Mouse (Mus musculus): ENCODE measurements at regions not wholly inside any gene's neighbourhood (a gene's known extent, or its start where the extent isn't known, plus 50 kb on each side); places are given as distances from the start of the nearest gene placed in this dataset.

DNA sequence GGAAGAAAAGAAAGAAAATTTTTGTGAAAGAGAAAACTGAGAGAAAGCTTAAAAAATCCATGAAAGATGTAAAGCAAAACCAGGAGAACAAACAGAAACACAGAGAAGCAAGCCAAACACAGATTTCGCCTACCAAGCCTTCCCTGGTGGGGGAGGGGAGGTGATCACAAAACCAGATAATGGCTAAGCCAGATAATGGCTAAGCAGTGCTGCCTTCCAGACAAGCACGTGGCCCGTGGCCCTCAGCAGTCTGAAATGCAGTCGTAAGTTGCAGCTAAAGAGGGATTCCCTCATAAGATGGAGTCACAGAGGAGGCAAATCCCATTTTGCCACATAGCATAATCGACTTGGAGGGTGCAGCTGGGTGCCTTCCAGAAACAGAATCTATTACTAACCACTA is 179.0 kb upstream of the Car8 start:
- Histone ChIP-seq H3K9me3 (no peaks in the 10 kb centered on the region), H3K36me3 (no peaks in the 10 kb centered on the region), H3K9ac (no peak overlapping the region), H3K4me1 (peaks cover 8% of the 10 kb centered on the region; the same call in 1 of the 2 replicates), H3K4me3 (no peak overlapping the region), H3K27ac (replicated peaks) (no peak overlapping the region), H3K4me2 (no peak overlapping the region), H3K27me3 (replicated peaks) (no peaks in the 10 kb centered on the region)
- ATAC-seq (ENCODE audit: extremely low read depth, insufficient number of reproducible peaks, low FRiP score, low TSS enrichment) = no peak
- 31% methylated on average over 5 of the region's 5 CpGs for WGBS

DNA sequence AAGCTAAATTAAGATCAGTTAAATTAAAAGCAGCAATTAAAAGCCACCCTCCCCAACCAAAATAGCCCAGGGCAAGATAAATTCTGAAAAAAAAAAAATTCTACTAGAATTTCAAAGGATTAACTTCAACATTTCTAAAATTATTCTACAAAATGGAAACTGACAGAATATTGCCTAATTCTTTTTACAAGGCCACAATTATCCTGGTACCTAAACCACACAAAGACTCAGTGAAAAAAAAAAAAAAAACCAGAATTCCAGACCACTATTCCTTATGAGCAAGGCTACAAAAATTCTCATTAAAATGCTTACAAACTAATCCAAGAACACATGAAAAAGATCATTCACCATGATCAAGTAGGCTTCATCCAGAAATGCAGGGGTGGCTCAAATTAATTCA is 174.5 kb upstream of the Car8 start:
- no peak for ATAC-seq (ENCODE audit: extremely low read depth, insufficient number of reproducible peaks, low FRiP score, low TSS enrichment)
- Histone ChIP-seq H3K9ac (no peak overlapping the region), H3K4me1 (peaks cover 5% of the 10 kb centered on the region; the same call in 1 of the 2 replicates), H3K36me3 (no peaks in the 10 kb centered on the region), H3K4me2 (no peak overlapping the region), H3K9me3 (no peaks in the 10 kb centered on the region), H3K4me3 (no peak overlapping the region), H3K27ac (replicated peaks) (no peak overlapping the region), H3K27me3 (replicated peaks) (no peaks in the 10 kb centered on the region)

DNA sequence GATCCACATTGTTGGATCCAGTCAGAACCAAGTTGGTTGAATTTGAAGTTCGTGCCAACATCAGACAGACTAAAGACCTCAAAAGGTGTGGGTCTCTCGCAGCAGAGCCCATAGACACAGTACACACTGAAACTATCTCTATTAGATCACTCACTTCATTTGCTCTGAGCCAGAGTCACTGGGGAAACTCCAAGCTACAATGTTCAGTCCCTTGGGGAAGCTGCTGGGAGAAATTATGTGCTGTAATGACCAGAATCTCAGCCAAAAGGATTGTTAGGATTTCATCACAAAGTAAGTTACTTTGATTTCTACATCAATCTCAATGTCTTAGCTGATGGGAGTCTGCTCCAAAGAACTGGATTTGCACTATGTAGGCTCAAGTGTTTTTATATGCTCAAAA is 161.2 kb upstream of the Car8 start:
- H3K4me1 ChIP-seq = no peaks in the 10 kb centered on the region
- no peak overlapping the region for H3K9ac ChIP-seq
- H3K36me3 ChIP-seq = no peaks in the 10 kb centered on the region
- H3K4me3 ChIP-seq = no peak overlapping the region
- ATAC-seq (ENCODE audit: extremely low read depth, insufficient number of reproducible peaks, low FRiP score, low TSS enrichment) = no peak
- H3K27me3 ChIP-seq (replicated peaks) = no peaks in the 10 kb centered on the region
- no peak overlapping the region for H3K4me2 ChIP-seq
- H3K9me3 ChIP-seq = no peaks in the 10 kb centered on the region
- WGBS = 73% methylated on average over 2 of the region's 2 CpGs
- H3K27ac ChIP-seq (replicated peaks) = no peak overlapping the region

DNA sequence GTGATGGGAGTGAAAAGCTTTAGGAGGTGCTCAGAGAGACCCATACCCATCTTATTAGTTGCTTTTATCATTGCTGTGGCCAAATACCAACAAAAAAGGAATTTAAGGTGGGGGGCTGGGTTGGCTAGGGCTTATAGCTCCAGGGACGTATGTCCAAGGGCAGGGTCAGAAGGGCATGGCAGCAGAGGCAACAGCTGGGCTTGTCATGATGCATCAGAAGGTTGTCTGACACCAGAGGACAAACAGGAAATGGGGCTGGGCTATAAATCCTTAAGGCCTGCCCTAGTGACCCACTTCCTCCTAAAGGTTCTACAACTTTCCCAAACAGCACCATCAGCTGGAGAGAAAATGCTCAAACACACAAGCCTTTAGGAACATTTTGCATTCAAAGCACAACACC is 160.6 kb upstream of the Car8 start:
- Histone ChIP-seq H3K27ac (replicated peaks) (no peak overlapping the region), H3K27me3 (replicated peaks) (no peaks in the 10 kb centered on the region), H3K9ac (no peak overlapping the region), H3K4me1 (no peaks in the 10 kb centered on the region), H3K9me3 (no peaks in the 10 kb centered on the region), H3K4me2 (no peak overlapping the region), H3K36me3 (no peaks in the 10 kb centered on the region), H3K4me3 (no peak overlapping the region)
- WGBS = 72% methylated on average over 1 of the region's 1 CpGs
- ATAC-seq (ENCODE audit: extremely low read depth, insufficient number of reproducible peaks, low FRiP score, low TSS enrichment) = no peak

DNA sequence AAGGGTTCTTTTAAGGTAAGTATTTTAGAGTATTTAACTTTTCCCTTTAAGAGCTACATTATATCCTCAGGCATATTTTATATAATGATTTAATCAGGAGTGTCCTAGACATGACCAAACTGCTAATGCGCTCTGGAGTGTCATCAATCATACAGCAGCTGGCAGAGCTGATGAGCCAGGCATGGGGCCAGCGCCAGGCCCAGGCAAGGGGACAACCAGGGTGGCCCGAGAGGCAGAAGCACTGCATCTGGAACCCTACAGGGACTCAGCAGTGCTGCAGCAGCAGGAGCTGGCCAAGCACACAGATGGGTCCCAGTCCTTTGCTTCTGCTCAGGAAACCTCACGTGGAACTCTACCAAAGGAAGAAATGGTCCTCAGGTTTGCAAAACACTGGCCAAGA is 160.1 kb upstream of the Car8 start:
- no peak overlapping the region for H3K4me2 ChIP-seq
- no peak overlapping the region for H3K4me3 ChIP-seq
- H3K27me3 ChIP-seq (replicated peaks) = no peaks in the 10 kb centered on the region
- H3K36me3 ChIP-seq = no peaks in the 10 kb centered on the region
- 74% methylated on average over 4 of the region's 4 CpGs for WGBS
- H3K27ac ChIP-seq (replicated peaks) = no peak overlapping the region
- no peak for ATAC-seq (ENCODE audit: extremely low read depth, insufficient number of reproducible peaks, low FRiP score, low TSS enrichment)
- no peak overlapping the region for H3K9ac ChIP-seq
- H3K4me1 ChIP-seq = no peaks in the 10 kb centered on the region
- H3K9me3 ChIP-seq = no peaks in the 10 kb centered on the region

DNA sequence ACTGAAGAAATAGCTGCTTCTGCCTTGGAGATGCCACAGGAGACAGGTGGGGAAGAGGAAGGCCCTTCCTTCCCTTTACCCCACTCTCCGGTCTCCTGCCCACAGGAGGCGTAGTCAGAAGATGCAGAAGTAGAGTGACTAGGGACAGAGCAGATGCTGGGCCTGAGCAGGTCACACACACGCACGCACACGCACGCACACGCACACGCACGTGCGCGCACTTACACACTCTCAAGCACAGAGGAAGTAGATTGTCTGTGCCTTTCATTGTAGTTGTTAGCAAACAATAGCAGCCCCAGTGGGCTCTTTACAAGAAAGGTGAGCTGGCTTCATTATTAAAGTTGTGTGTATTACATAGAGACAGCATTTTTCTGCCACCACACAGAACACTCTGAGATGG is 144.3 kb upstream of the Car8 start:
- no peak overlapping the region for H3K4me2 ChIP-seq
- no peaks in the 10 kb centered on the region for H3K27me3 ChIP-seq (replicated peaks)
- H3K9ac ChIP-seq = no peak overlapping the region
- no peak overlapping the region for H3K27ac ChIP-seq (replicated peaks)
- H3K9me3 ChIP-seq = no peaks in the 10 kb centered on the region
- 95% methylated on average over 11 of the region's 11 CpGs for WGBS
- no peak for ATAC-seq (ENCODE audit: extremely low read depth, insufficient number of reproducible peaks, low FRiP score, low TSS enrichment)
- H3K4me3 ChIP-seq = no peak overlapping the region
- peaks cover 8% of the 10 kb centered on the region for H3K4me1 ChIP-seq
- H3K36me3 ChIP-seq = no peaks in the 10 kb centered on the region

DNA sequence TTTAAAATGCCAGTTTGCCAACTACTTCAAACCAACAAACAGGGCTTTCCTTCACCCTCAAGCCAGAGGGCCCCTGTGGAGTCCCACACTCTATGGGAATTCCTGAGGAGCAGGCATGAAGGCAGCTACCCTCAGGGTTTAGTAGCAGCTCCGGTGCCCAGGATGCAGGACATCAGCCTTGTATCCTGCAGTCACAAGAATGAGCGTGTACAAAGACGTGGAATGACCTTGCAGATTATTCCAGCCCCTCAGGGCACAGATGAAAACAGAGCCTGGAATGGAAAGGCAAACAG is 143.2 kb upstream of the Car8 start:
- Histone ChIP-seq H3K27ac (replicated peaks) (no peak overlapping the region), H3K9me3 (no peaks in the 10 kb centered on the region), H3K27me3 (replicated peaks) (no peaks in the 10 kb centered on the region), H3K9ac (no peak overlapping the region), H3K4me3 (no peak overlapping the region), H3K36me3 (no peaks in the 10 kb centered on the region), H3K4me2 (no peak overlapping the region), H3K4me1 (peaks cover 8% of the 10 kb centered on the region)
- ATAC-seq (ENCODE audit: extremely low read depth, insufficient number of reproducible peaks, low FRiP score, low TSS enrichment) = no peak
- WGBS = 59% methylated on average over 3 of the region's 3 CpGs

DNA sequence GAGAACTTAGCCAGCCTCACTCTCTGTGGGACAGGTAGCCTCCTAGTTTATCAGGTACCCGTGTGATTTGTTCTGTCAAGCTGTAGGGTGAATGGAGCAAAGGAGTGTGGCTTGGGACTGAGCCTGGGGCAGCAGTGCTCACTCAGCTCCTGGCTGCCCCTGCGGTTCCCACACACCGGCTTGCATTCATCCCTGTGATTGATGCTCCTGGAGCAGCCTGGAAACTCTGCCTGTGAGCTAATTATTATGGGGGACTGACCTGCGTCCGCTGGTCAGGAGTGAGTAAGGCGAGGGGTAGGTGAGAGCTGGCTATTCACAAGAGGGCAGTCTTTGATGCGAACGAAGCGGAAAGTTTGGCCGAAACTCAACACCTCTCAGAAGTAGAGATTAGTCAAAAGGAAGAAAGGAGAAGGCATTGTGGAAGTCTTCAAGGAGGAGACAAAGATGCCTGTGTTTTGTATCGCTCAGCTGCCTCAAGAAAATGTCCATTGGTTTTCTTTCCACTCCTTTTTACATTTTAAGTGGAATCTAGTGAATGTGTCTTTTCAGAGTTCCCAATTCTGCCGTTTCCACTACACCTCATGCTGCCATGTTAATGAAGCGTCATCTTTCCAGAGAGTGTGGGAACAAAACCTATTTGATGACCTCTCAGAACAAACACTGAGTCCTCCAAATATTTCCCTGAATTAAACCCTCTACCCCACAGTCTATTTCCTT is 142.7 kb upstream of the Car8 start:
- no peak for ATAC-seq (ENCODE audit: extremely low read depth, insufficient number of reproducible peaks, low FRiP score, low TSS enrichment)
- Histone ChIP-seq H3K9ac (no peak overlapping the region), H3K27ac (replicated peaks) (no peak overlapping the region), H3K4me1 (peaks cover 8% of the 10 kb centered on the region), H3K36me3 (no peaks in the 10 kb centered on the region), H3K4me3 (no peak overlapping the region), H3K9me3 (no peaks in the 10 kb centered on the region), H3K27me3 (replicated peaks) (no peaks in the 10 kb centered on the region), H3K4me2 (no peak overlapping the region)
- 38% methylated on average over 13 of the region's 13 CpGs for WGBS

DNA sequence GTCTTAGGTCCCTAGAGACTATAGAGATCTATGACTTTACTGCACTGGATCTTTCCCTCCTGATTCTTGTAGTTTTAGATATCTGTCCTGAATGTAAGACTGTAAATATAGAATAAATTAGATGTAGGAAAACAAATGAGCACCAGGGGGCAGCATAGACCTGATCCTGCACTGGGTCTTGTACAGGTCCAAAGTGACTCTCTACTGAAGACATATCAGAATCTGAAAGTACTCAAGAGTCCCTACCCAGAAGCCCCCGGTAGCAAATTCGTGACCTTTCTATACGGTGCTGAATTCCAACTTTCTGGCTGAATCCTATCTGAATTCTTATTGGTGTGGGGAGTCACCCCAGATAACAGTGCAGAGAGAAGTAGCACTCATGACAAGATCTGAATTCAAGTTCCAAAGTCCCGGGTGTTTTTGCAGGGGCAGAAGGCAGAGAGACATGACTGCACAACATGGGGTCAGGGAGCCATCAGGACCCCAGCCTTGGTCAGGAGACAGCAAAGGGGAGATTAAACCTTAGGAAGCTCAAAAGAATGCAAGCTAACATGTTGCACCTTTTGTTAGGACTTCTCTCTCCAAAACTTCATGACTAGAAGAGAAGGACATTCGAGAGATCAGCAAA is 142.0 kb upstream of the Car8 start:
- WGBS = 42% methylated on average over 5 of the region's 5 CpGs
- no peak for ATAC-seq (ENCODE audit: extremely low read depth, insufficient number of reproducible peaks, low FRiP score, low TSS enrichment)

DNA sequence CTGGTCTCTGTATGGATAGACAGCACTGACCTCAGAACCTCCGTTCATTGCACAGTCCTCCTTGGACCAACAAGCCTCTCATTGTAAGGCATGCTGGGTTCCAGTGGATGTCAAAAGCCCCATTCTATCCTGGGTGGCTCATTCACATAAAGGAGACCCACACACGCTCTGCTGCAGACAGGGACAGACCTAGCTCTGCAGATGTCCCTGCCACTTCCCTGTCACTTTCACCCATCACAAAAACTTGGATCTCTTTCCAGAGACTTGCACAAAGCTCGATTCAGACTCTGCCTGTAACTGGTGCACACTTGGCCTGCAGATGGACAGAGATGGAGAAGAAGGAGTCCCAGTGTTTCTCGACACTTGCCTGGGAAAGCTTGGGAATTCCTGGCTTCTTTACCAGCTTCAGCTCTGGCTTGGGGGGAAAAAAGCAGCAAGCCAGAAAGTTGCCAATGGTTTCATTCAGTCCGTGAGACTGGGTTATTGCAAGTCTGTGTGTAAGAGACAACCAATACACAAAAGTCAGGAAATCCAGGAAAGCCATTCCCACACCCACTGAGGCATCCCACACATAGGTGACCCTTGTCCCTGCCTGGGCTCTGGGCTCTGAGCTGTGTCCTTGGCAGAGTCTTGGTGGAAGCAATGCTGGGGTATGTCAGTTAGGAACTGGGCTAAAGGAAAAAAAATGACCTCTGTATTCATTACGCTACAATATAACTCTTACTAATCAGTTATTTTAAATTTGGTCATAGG is 136.1 kb upstream of the Car8 start:
- no peaks in the 10 kb centered on the region for H3K27me3 ChIP-seq (replicated peaks)
- no peaks in the 10 kb centered on the region for H3K36me3 ChIP-seq
- H3K4me2 ChIP-seq = no peak overlapping the region
- H3K9me3 ChIP-seq = no peaks in the 10 kb centered on the region
- no peak for ATAC-seq (ENCODE audit: extremely low read depth, insufficient number of reproducible peaks, low FRiP score, low TSS enrichment)
- WGBS = 73% methylated on average over 6 of the region's 6 CpGs
- no peak overlapping the region for H3K9ac ChIP-seq
- H3K4me3 ChIP-seq = no peak overlapping the region
- H3K27ac ChIP-seq (replicated peaks) = no peak overlapping the region
- H3K4me1 ChIP-seq = peaks cover 17% of the 10 kb centered on the region

More for the DNA sequence above, 142.0 kb upstream of the Car8 start:
- no peaks in the 10 kb centered on the region for H3K27me3 ChIP-seq (replicated peaks)
- 0 out of 2 replicates have a peak overlapping the region, but pooled peaks have one; percentile 6 for H3K9ac ChIP-seq
- no peaks in the 10 kb centered on the region for H3K9me3 ChIP-seq
- H3K27ac ChIP-seq (replicated peaks) = no peak overlapping the region
- no peaks in the 10 kb centered on the region for H3K36me3 ChIP-seq
- H3K4me2 ChIP-seq = 0 out of 2 replicates have a peak overlapping the region, but pooled peaks have one; percentile 2
- H3K4me3 ChIP-seq = no peak overlapping the region
- H3K4me1 ChIP-seq = peaks cover 15% of the 10 kb centered on the region

DNA sequence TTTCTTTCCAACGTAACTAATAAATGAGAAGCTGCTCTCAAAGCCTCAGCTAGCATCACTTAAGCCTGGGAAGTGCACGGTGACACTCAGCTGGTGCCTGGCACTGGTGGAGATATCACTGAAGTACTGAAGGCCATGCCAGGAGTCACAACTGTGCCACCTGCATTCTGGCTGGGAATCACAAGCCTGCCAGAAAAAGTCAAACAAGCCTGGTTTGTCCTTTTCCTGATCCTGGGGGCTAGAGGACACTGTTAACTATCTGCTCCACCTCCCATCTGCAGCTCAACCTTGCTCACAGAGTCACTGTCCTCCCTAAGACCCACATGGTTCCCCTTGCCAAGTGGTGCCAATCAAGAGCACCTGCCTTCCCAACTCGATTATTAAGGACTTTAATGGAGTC is 135.2 kb upstream of the Car8 start:
- Histone ChIP-seq H3K4me1 (peaks cover 17% of the 10 kb centered on the region), H3K27me3 (replicated peaks) (no peaks in the 10 kb centered on the region), H3K9me3 (no peaks in the 10 kb centered on the region), H3K36me3 (no peaks in the 10 kb centered on the region), H3K4me2 (no peak overlapping the region), H3K4me3 (no peak overlapping the region), H3K27ac (replicated peaks) (no peak overlapping the region), H3K9ac (no peak overlapping the region)
- no peak for ATAC-seq (ENCODE audit: extremely low read depth, insufficient number of reproducible peaks, low FRiP score, low TSS enrichment)
- WGBS = 67% methylated on average over 3 of the region's 3 CpGs

DNA sequence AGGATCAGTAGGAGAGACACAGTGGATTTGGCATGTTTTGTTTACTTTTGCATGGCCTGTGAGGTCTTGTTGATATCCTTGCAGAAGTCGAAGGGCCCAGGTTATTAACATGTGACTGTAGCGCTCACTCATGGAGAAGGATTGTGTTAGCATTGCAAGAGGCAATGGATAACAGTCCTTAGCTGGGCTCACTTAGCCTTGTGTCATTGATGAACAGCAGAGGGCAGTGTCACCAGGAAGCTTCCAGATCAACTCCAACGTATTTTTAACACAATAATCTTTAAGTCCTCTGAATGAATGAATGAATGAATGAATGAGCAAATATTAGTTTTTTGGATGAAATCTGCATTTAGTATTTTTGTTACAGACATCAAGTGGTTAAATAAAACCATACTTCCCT is 133.2 kb upstream of the Car8 start:
- no peak for ATAC-seq (ENCODE audit: extremely low read depth, insufficient number of reproducible peaks, low FRiP score, low TSS enrichment)
- no peaks in the 10 kb centered on the region for H3K36me3 ChIP-seq
- no peak overlapping the region for H3K4me2 ChIP-seq
- H3K9me3 ChIP-seq = no peaks in the 10 kb centered on the region
- WGBS = 59% methylated on average over 3 of the region's 3 CpGs
- no peaks in the 10 kb centered on the region for H3K27me3 ChIP-seq (replicated peaks)
- peaks cover 17% of the 10 kb centered on the region for H3K4me1 ChIP-seq
- H3K27ac ChIP-seq (replicated peaks) = no peak overlapping the region
- no peak overlapping the region for H3K4me3 ChIP-seq
- no peak overlapping the region for H3K9ac ChIP-seq

Measured in heart, embryonic 13.5 days (tissue).